Mouse (Mus musculus) ovary, adult 18-20 months (tissue): Measurements from ENCODE around the gene Rab5c.

Experiments used
- DNase-seq: peaks from one replicate; pipeline ENCODE4 v3.0.0; 2022; ENCODE audit warnings: low spot score, mixed read lengths

Gene Rab5c

GRCm38 (mm10) chr11:100752294-100752693, 14.3 kb upstream of the Rab5c start:
- no peak for DNase-seq

- DNase-seq, result no peak
Observed at GRCm38 (mm10) chr11:100750127-100750526, 12.1 kb upstream of the Rab5c start.

- DNase-seq, result no peak
Observed at GRCm38 (mm10) chr11:100749469-100749868, 11.5 kb upstream of the Rab5c start.

- DNase-seq, result no peak
Observed at GRCm38 (mm10) chr11:100748620-100749019, 10.6 kb upstream of the Rab5c start.

GRCm38 (mm10) chr11:100747114-100747513, 9.1 kb upstream of the Rab5c start:
- DNase-seq, result no peak

GRCm38 (mm10) chr11:100746546-100746945, 8.5 kb upstream of the Rab5c start:
- no peak for DNase-seq

- no peak for DNase-seq
Observed at GRCm38 (mm10) chr11:100745085-100745484, 7.1 kb upstream of the Rab5c start.

- no peak for DNase-seq
Observed at GRCm38 (mm10) chr11:100741348-100741747, 3.3 kb upstream of the Rab5c start.

- no peak for DNase-seq
Observed at GRCm38 (mm10) chr11:100738749-100739148, 734 bp upstream of the Rab5c start.

GRCm38 (mm10) chr11:100737105-100737733, 796 bp downstream of the Rab5c start:
- no peak for DNase-seq

GRCm38 (mm10) chr11:100736746-100737080, 1.3 kb downstream of the Rab5c start:
- DNase-seq, result no peak

GRCm38 (mm10) chr11:100735954-100736745, 1.9 kb downstream of the Rab5c start:
- DNase-seq, result no peak

GRCm38 (mm10) chr11:100735134-100735865, 2.7 kb downstream of the Rab5c start:
- no peak for DNase-seq

GRCm38 (mm10) chr11:100730477-100731205, 7.4 kb downstream of the Rab5c start:
- DNase-seq, result no peak

GRCm38 (mm10) chr11:100729976-100730375, 8.0 kb downstream of the Rab5c start:
- DNase-seq, result no peak

GRCm38 (mm10) chr11:100728601-100729000, 9.4 kb downstream of the Rab5c start:
- DNase-seq, result no peak

GRCm38 (mm10) chr11:100727201-100727600, 10.8 kb downstream of the Rab5c start:
- no peak for DNase-seq

- no peak for DNase-seq
Observed at GRCm38 (mm10) chr11:100724919-100725512, 13.0 kb downstream of the Rab5c start.

- DNase-seq, result no peak
Observed at GRCm38 (mm10) chr11:100722493-100723028, 15.5 kb downstream of the Rab5c start.

GRCm38 (mm10) chr11:100721776-100722492, 16.1 kb downstream of the Rab5c start:
- DNase-seq, result no peak

GRCm38 (mm10) chr11:100721254-100721653, 16.8 kb downstream of the Rab5c start:
- no peak for DNase-seq
